Mouse (Mus musculus) spleen, adult 2 months (tissue): ENCODE results near the gene Serinc4.

ENCODE experiments used
- CTCF ChIP-seq: fragments of 200-500 bp; IDR thresholded peaks from 2 replicates; pipeline ENCODE4 v1.5.1; 2011; ENCODE audit warnings: mild to moderate bottlenecking, inconsistent platforms; ENCODE audit not compliant: insufficient read depth, insufficient read length, insufficient replicate concordance; ENCODE audit errors: extremely low read depth
- POLR2A ChIP-seq: fragments of 200-500 bp; IDR thresholded peaks from 2 replicates; pipeline ENCODE4 v1.6.1; 2011; ENCODE audit warnings: low read depth, low read length, inconsistent platforms

DNA sequence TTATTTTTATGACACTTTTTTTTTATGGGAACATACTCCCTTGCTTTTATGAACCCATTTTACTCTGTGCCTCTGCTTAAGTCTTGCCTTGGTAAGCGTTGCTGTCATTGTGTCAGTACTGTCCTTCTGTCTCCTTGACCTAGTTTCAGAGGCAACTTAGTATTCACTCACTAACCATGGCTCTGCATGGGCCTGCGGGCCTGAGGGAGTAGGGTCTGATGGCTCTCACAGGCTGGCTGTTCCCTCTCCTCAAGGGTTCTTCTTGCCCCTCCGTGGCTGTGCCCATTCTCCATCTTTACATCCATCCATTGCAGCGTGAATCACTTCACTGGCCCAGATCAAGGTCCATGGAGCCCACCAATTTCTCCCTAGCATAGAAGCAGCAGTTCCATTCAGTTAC is 10.1 kb downstream of the Serinc4 start:
- TF ChIP-seq POLR2A (no peak), CTCF (no peak)
